Mouse (Mus musculus): ENCODE data around the gene Arl3. TPM values are rescaled to one million over a fixed set of nuclear protein-coding genes. Genes with fewer than 3 reads are reported as not detected.
"Not testable (repeated sequence)": the region's sequence is repeated elsewhere in the genome, so short reads cannot be mapped to it uniquely, and the experiment has no call there.

The Arl3 gene
- polyA plus RNA-seq, 1 experiment from 2014 or later: 39.6 TPM

- Histone ChIP-seq H3K9ac (ENCODE audit: low read length) (peak overlapping the region; percentile 60), H3K4me2 (replicated peaks; ENCODE audit: low read depth) (peak overlapping the region; percentile 79), H3K4me3 (ENCODE audit: low read depth, low read length) (peak overlapping the region; percentile 72), H3K27me3 (ENCODE audit: control insufficient read depth, insufficient read depth, low read length) (no peaks in the 10 kb centered on the region), H3K4me1 (replicated peaks; ENCODE audit: control insufficient read depth, insufficient read depth) (no peaks in the 10 kb centered on the region), H3K27ac (replicated peaks) (peak overlapping the region; percentile 49), H3K9me3 (ENCODE audit: control insufficient read depth, low read length) (no peaks in the 10 kb centered on the region), H3K36me3 (ENCODE audit: control insufficient read depth, insufficient read depth, low read length) (no peaks in the 10 kb centered on the region)
- TF ChIP-seq CTCF (IDR thresholded peaks at IDR 0.05; ENCODE audit: low read depth) (no peak), EP300 (optimal IDR thresholded peaks at IDR 0.05) (no peak)
- DNase-seq (ENCODE audit: low spot score) (no peak), ATAC-seq (ENCODE audit: low FRiP score, low TSS enrichment) (no peak)
- 0% methylated on average over 17 of the region's 17 CpGs for WGBS
Observed at GRCm38 (mm10) chr19:46572548-46572947, 450 bp downstream of the Arl3 start.

GRCm38 (mm10) chr19:46571878-46572244, 1.1 kb downstream of the Arl3 start:
- no peaks in the 10 kb centered on the region for H3K9me3 ChIP-seq (ENCODE audit: control insufficient read depth, low read length)
- no peak overlapping the region; the same call in 1 of the 2 replicates for H3K27ac ChIP-seq (replicated peaks)
- H3K4me3 ChIP-seq (ENCODE audit: low read depth, low read length): peak overlapping the region; percentile 72
- H3K36me3 ChIP-seq (ENCODE audit: control insufficient read depth, insufficient read depth, low read length): no peaks in the 10 kb centered on the region
- H3K4me2 ChIP-seq (replicated peaks; ENCODE audit: low read depth): peak overlapping the region; percentile 79
- WGBS: 13% methylated on average over 10 of the region's 10 CpGs
- H3K9ac ChIP-seq (ENCODE audit: low read length): no peak overlapping the region; the same call in 1 of the 2 replicates
- no peak for ATAC-seq (ENCODE audit: low FRiP score, low TSS enrichment)
- TF ChIP-seq EP300 (optimal IDR thresholded peaks at IDR 0.05) (no peak), CTCF (IDR thresholded peaks at IDR 0.05; ENCODE audit: low read depth) (peak; percentile 21)
- H3K4me1 ChIP-seq (replicated peaks; ENCODE audit: control insufficient read depth, insufficient read depth): no peaks in the 10 kb centered on the region
- no peaks in the 10 kb centered on the region for H3K27me3 ChIP-seq (ENCODE audit: control insufficient read depth, insufficient read depth, low read length)
- no peak for DNase-seq (ENCODE audit: low spot score)

- H3K27ac ChIP-seq (replicated peaks); H3K27me3 ChIP-seq (ENCODE audit: control insufficient read depth, insufficient read depth, low read length); H3K9me3 ChIP-seq (ENCODE audit: control insufficient read depth, low read length); H3K9ac ChIP-seq (ENCODE audit: low read length); ATAC-seq (ENCODE audit: low FRiP score, low TSS enrichment); H3K4me3 ChIP-seq (ENCODE audit: low read depth, low read length); H3K36me3 ChIP-seq (ENCODE audit: control insufficient read depth, insufficient read depth, low read length); H3K4me1 ChIP-seq (replicated peaks; ENCODE audit: control insufficient read depth, insufficient read depth); DNase-seq (ENCODE audit: low spot score): not testable (repeated sequence)
- WGBS: 67% methylated on average over 3 of the region's 3 CpGs
- H3K4me2 ChIP-seq (replicated peaks; ENCODE audit: low read depth): peak overlapping the region; percentile 79; the same call in 1 of the 2 replicates
Observed at GRCm38 (mm10) chr19:46571211-46571877, 1.7 kb downstream of the Arl3 start.

GRCm38 (mm10) chr19:46564043-46564462, 8.9 kb downstream of the Arl3 start:
- Histone ChIP-seq H3K4me3 (ENCODE audit: low read depth, low read length) (no peak overlapping the region), H3K9me3 (ENCODE audit: control insufficient read depth, low read length) (no peaks in the 10 kb centered on the region), H3K36me3 (ENCODE audit: control insufficient read depth, insufficient read depth, low read length) (no peaks in the 10 kb centered on the region), H3K4me1 (replicated peaks; ENCODE audit: control insufficient read depth, insufficient read depth) (no peaks in the 10 kb centered on the region), H3K27ac (replicated peaks) (no peak overlapping the region), H3K4me2 (replicated peaks; ENCODE audit: low read depth) (no peak overlapping the region), H3K27me3 (ENCODE audit: control insufficient read depth, insufficient read depth, low read length) (no peaks in the 10 kb centered on the region), H3K9ac (ENCODE audit: low read length) (no peak overlapping the region)
- WGBS: 65% methylated on average over 14 of the region's 14 CpGs
- ATAC-seq (ENCODE audit: low FRiP score, low TSS enrichment) (no peak), DNase-seq (ENCODE audit: low spot score) (no peak)
- TF ChIP-seq EP300 (optimal IDR thresholded peaks at IDR 0.05) (no peak), CTCF (IDR thresholded peaks at IDR 0.05; ENCODE audit: low read depth) (no peak)

- H3K4me3 ChIP-seq (ENCODE audit: low read depth, low read length): no peak overlapping the region
- no peak overlapping the region for H3K4me2 ChIP-seq (replicated peaks; ENCODE audit: low read depth)
- no peaks in the 10 kb centered on the region for H3K9me3 ChIP-seq (ENCODE audit: control insufficient read depth, low read length)
- H3K27me3 ChIP-seq (ENCODE audit: control insufficient read depth, insufficient read depth, low read length): no peaks in the 10 kb centered on the region
- WGBS: 71% methylated on average over 4 of the region's 4 CpGs
- H3K4me1 ChIP-seq (replicated peaks; ENCODE audit: control insufficient read depth, insufficient read depth): no peaks in the 10 kb centered on the region
- no peak for ATAC-seq (ENCODE audit: low FRiP score, low TSS enrichment)
- no peak overlapping the region for H3K9ac ChIP-seq (ENCODE audit: low read length)
- H3K27ac ChIP-seq (replicated peaks): no peak overlapping the region
- DNase-seq (ENCODE audit: low spot score): no peak
- TF ChIP-seq EP300 (optimal IDR thresholded peaks at IDR 0.05) (no peak), CTCF (IDR thresholded peaks at IDR 0.05; ENCODE audit: low read depth) (no peak)
- H3K36me3 ChIP-seq (ENCODE audit: control insufficient read depth, insufficient read depth, low read length): no peaks in the 10 kb centered on the region
Observed at GRCm38 (mm10) chr19:46563603-46564002, 9.4 kb downstream of the Arl3 start.

Measured in stomach, postnatal 0 days (tissue).